Mouse (Mus musculus) kidney, adult 10 weeks (tissue): ENCODE results near the gene Dll4. TPM values are rescaled to one million over a fixed set of nuclear protein-coding genes. Genes with fewer than 3 reads are reported as not detected.

ENCODE experiments used
- polyA plus RNA-seq: library from polyadenylated mRNA; stranded (reverse); fragments of 350-450 nt; fragmentation: Illumina TruSeq; extraction: RNeasy Lipid Tissue Mini Kit (QIAGEN cat#74804); gene quantifications from one replicate; pipeline ENCODE4 v1.2.3, GENCODE M21; 2014; ENCODE audit warnings: low read depth, low replicate concordance

The Dll4 gene
- polyA plus RNA-seq = 0.28 TPM

DNA sequence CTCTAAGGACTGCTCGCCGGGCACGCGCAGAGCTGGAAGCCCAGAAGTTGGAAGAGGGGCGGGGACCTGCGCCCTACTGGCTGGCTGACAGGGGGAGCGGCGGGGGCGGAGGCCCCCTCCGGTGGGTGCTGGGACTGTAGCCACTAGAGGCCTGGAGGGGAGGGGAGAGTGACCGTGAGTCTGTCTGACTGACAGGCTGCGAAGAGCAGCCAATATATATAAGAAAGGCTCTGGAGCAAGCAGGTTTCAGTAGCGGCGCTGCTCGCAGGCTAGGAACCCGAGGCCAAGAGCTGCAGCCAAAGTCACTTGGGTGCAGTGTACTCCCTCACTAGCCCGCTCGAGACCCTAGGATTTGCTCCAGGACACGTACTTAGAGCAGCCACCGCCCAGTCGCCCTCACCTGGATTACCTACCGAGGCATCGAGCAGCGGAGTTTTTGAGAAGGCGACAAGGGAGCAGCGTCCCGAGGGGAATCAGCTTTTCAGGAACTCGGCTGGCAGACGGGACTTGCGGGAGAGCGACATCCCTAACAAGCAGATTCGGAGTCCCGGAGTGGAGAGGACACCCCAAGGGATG, at the start of gene Dll4:
TSS of gene Dll4 (plus strand) at position 217 of the 576 bp plus-strand sequence.

DNA sequence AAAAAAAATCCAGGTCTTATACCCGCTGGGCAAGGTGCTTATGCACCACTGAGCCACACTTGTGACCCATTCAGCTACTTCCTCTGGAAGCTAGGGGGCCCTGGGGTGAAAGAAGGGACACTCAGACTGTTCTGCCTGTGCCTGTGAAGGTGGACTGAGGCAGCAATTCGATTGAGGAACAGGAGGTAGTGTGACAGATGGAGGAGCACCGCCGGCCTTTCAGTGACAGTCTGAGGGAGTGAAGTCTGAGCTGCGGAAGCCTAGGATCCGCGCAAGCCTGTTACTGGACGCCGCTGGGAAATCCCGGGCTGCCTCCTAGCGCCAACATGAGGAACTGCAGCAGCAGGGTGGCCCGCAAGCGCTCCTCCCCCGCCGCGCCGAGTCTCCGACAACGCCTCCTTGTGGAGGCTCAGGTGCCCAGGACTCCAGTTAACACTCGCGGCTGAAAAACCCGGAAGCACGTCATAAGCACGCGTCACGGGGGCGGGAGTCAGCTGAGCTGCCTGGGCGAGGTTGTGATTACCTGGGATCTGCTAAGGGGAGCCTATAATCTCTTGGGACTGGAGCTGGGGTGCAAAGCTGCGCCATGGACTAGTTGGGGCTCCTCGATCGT, 37.2 kb upstream of the Dll4 start, which contains the start of gene Vps18:
TSS of gene Vps18 (plus strand) at position 471 of the 613 bp plus-strand sequence.

DNA sequence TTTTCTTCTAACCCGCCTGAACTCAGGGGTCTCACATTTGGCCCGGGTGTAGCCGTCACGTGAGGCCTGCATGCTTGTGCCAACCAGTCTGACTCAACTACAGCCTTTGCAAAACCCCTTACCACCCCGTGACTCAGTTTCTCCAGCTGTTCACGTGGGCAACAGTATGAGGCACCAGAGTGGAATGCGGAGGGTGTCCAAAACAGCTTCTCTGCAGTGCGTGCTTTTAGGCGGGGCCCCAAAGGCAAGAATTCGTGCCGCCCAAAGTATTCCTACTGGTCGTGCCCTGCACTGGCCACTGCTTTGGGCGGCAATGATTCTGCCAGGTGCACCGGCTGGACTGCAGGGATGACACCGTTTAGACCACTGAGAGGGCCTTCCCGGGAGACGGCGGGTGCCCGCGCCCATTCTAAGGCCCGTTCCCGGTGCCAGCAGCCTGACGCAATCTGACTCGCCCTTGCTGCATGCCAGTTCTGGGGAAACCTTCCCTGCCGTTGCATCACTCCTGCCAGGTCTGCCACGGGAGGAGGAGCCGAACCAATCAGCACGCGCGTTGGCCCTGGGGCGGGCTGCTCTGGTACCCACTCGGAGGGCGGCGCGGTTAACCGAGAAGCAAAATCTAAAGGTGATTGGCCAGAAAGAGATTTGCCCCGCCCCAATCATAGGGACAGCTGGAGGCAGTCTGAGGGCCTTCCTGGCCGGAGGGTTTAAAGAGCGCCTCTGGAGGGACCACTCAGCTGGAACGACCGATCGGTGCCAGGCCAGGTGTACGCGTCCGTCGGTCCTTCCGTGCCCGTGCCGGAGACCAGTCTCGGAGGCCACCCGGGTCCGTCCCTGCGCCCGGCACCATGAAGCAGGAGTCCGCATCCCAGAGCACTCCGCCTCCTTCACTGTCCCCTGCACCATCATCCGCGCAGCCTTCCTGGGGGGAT, 25.2 kb downstream of the Dll4 start, which contains the start of gene Chac1:
TSS of gene Chac1 (plus strand) at position 675 of the 932 bp plus-strand sequence.

Other genes with a start within 250 kb of the Dll4 start
- gene Rad51, start 213.0 kb upstream of the Dll4 start, polyA plus RNA-seq = 0.69 TPM
- gene Rmdn3, start 168.8 kb upstream of the Dll4 start, polyA plus RNA-seq = 42.6 TPM
- gene Gchfr, start 158.0 kb upstream of the Dll4 start, polyA plus RNA-seq = not detected
- gene Gm14137, start 151.3 kb upstream of the Dll4 start, polyA plus RNA-seq = not detected
- gene Zfyve19, start 117.2 kb upstream of the Dll4 start, polyA plus RNA-seq = 3.5 TPM
- 1.9 TPM for gene Dnajc17, start 117.0 kb upstream of the Dll4 start, polyA plus RNA-seq
- 1.1 TPM for gene Ppp1r14d, start 95.9 kb upstream of the Dll4 start, polyA plus RNA-seq
- gene Spint1, start 88.4 kb upstream of the Dll4 start, polyA plus RNA-seq = 14.7 TPM
- 0.44 TPM for gene Rhov, start 54.5 kb upstream of the Dll4 start, polyA plus RNA-seq
- 0.20 TPM for gene Vps18, start 37.0 kb upstream of the Dll4 start, polyA plus RNA-seq
- gene Chac1, start 25.4 kb downstream of the Dll4 start, polyA plus RNA-seq = 0.28 TPM
- 14.5 TPM for gene Ino80, start 151.9 kb downstream of the Dll4 start, polyA plus RNA-seq
- gene Exd1, start 221.8 kb downstream of the Dll4 start, polyA plus RNA-seq = 0.36 TPM
- 314 TPM for gene Chp1, start 221.9 kb downstream of the Dll4 start, polyA plus RNA-seq